Mouse (Mus musculus): ENCODE data around the gene R3hdm2.

The R3hdm2 gene

GRCm38 (mm10) chr10:127520714-127521357 is 140.7 kb downstream of the R3hdm2 start:
- no peak for DNase-seq

DNA sequence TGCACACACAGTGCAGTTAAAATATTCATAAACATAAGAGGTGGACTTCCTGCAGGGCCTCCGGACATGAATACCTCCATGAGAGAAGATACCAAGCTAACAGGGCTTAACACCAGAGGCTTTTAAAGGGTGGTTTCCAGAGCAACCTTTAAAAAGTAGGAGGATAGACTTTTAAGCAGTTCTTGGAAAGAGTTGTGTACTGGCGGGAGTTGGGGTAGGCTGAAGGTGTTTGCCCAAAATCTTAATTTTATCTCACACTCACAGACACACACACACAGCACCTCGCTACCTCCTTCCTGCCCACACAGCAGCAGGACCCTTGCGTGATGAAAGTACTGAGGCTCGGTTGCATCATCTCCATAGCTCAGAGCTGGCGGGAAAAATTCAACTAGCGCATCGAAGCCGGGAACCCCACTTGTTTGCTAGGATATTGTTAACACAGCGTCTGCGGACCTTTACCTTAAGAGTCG is 141.5 kb downstream of the R3hdm2 start:
- DNase-seq, result no peak

DNA sequence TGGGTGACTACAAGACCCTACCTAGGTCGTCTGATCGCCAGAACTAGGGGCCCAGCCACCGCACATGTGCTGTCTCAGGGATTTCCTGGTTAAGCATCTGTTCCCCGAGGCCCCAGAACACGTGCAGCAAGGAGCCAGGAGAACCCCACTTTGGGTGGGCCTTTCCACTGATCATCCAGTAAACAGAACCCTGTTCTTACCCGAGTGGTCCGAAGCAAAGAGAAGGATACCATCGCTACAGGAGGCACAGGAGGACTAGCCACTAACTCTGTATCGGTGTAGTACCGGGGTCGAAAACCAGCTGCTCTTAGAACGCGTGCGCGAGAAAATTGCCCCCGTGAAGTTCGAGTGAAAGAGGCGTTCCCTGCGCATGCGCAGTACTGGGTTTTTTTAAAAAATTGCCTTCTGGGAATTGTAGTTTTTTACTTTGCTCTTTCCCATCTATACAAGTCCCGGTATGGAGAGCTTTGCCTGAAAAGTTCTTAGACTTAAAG is 142.0 kb downstream of the R3hdm2 start, which contains the start of gene Shmt2:
Gene Shmt2, minus strand, starts transcription at position 357 of the 494 bp plus-strand sequence.
- DNase-seq, result peak; percentile 81

DNA sequence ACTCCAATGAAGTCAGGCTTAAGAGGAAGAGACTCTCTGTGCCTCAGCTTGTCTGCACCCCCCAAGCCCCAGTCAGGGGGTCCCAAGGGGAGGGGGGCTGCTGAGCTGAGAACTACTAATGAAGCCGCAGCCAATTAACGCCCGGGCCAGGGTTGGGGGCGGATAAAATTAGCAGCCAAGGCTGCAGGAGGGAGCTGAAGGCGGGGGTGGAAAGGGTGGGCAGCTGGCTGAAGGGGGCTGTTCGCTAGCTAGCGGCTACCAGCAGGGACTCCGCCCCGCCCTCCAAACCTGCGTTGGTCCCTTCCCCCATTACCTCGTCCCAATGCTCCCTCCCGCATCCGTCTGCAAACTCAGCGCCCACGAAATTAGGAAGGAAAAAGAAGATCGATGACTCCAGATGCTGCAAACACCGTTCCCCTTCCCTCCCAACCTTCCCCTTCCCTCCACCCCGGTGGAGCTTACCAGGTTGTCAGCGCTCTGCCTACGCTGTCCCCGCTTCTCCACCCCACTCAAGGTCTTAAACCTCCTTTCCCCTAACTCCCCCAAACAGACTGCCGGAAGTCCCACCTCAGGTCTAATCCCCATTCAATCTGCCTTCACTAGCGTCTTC is 144.6 kb downstream of the R3hdm2 start:
- DNase-seq, result no peak

GRCm38 (mm10) chr10:127526048-127526447 is 145.9 kb downstream of the R3hdm2 start:
- no peak for DNase-seq

- DNase-seq, result no peak
These were observed 146.6 kb downstream of the R3hdm2 start for GRCm38 (mm10) chr10:127526681-127527080.

- DNase-seq, result no peak
These were observed 147.4 kb downstream of the R3hdm2 start for GRCm38 (mm10) chr10:127527481-127527880.

- DNase-seq, result no peak
These were observed 150.8 kb downstream of the R3hdm2 start for GRCm38 (mm10) chr10:127530945-127531344.

DNA sequence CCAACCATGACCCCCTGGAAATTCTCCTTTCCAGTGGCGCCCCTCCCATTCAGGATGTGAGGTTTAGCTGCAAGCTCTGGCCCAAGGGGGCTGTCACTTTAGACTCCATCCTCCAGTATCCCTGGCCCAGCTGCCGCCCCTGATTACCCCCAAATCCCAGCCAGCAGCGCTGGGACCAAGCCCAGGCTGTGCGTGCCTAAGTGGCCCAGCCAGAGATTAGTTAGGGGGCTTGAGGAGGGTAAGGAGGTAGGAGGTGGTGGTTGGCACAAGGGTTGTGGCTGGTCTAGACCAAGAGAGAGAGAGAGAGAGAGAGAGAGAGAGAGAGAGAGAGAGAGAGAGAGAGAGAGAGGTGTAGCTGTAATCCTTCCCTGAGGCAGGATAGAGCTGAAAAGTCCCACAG is 151.4 kb downstream of the R3hdm2 start:
- DNase-seq, result no peak

- no peak for DNase-seq
These were observed 154.2 kb downstream of the R3hdm2 start, which contains the start of gene Nxph4 for GRCm38 (mm10) chr10:127534036-127534928. TSS of gene Nxph4 (minus strand) at chr10:127534559.

DNA sequence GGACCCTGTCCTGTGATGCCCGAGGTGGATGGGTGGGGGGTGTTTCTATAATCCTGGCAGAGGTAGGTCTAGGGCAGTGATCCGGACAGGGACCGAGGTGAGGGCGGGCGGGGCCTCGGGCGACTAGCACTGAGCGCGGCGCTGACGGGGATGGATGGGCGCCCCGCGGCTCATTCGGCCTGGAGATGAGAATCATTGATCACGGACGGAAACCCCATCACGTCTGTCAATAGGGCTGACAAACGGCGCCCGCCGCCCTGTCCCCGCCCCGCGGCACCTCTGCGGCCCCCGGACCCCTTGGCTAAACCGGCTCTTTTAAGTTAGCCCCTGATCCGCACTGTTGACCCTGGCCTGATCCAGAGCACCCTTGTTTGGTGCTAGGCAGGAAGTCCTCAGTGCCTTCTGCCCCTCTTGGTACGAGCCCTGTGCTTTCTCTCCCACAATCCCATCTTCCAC is 154.8 kb downstream of the R3hdm2 start:
- no peak for DNase-seq

- no peak for DNase-seq
These were observed 156.6 kb downstream of the R3hdm2 start for GRCm38 (mm10) chr10:127536586-127537314.

- DNase-seq, result peak; percentile 72
These were observed 157.9 kb downstream of the R3hdm2 start for GRCm38 (mm10) chr10:127537854-127538583.

DNA sequence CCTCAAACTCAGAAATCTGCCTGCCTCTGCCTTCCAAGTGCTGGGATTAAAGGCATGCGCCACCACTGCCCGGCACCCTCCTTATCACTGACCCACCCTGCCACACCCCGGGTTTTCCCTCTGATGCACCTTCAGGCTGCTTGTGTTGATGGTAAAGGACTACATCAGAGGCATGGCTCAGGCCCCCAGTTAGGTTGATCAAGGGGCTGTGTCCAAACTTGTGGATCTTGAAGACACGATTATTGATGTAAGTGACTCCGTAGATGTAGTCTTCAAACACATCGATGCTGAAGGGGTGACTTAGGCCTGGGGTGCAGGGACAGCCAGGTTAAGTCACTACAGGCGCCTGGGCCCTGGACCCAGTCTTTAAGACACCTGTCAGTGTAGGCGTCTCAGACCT is 161.4 kb downstream of the R3hdm2 start:
- no peak for DNase-seq

DNA sequence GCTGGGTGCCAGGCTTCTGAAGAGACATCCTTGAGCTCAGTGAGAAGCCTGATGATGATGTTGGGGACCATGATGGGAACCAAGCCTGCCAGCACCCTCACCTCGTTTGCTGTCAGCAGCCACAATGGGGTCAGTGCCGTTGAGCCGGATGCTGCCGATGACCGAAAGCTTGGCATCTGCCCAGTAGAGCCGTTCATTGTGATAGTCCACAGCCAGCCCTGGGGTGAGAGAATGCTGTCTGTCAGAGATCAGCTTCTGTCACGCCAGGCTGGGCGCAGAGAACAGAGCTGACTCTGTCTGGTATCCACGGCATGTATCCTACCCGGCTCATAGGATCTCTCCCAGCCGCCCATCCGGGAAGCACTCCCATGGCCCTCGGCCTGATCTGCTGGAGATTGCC is 162.0 kb downstream of the R3hdm2 start:
- no peak for DNase-seq

DNA sequence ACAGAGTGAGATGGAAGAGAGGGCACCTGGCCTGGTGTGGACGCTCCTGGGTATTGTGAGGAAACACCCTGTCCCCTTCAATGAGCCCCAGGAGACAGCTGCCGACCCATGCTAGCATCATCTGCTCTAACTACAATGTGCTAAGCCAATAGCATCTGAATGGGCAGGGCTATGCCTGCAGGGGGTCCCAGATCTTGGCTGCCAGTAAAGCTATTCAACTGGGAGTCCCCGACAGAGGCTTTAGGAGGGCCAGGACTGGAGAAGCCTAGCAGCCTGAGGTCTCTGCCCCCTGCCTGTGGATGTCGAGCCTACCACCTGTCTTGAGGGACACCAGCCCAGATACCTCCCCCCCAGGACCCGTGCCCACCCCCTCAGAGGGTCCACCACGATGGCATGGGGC is 162.6 kb downstream of the R3hdm2 start:
- no peak for DNase-seq

GRCm38 (mm10) chr10:127543916-127544315 is 163.8 kb downstream of the R3hdm2 start:
- DNase-seq, result no peak

- no peak for DNase-seq
These were observed 164.2 kb downstream of the R3hdm2 start for GRCm38 (mm10) chr10:127544375-127544774.

DNA sequence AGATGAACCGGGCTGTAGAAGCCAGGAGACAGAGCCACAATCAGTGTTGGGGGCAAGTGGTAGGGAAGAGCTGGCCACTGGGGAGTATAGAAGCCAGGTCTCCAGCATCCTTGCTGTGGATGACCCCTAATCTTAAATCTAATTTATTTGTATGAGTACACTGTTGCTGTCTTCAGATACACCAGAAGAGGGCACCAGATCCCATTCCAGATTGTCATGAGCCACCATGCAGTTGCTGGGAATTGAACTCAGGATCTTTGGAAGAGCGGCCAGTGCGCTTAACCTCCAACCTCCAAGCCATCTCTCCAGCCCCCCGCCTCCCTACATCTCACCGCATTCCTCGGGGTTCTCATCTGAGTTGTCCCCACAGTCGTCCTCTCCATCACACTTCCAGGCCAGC is 166.4 kb downstream of the R3hdm2 start:
- no peak for DNase-seq

DNA sequence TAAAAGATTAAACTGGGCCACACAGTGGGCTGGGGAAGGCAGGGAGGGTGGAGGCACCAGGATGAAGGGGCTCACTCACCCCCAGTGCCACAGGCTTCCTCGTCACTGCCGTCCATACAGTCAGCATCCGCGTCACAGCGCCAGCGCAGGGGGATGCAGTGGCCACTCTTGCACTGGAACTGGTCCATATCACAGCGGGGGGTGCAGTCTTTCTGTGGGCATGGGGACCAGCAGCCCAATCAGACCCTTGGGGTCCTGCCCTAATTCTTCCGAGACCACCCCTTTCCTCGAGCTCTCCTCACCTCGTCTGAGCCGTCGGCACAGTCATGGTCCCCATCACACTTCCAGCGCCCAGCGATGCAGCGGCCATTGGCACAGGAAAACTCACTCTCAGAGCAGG is 168.1 kb downstream of the R3hdm2 start:
- DNase-seq, result no peak
